Mouse (Mus musculus) heart, adult 9 months (tissue): ENCODE measurements around the gene Zfp697.
"Not testable (repeated sequence)": the region's sequence is repeated elsewhere in the genome, so short reads cannot be mapped to it uniquely, and the experiment has no call there.

Source experiments
- DNase-seq, 2 experiments: peaks; one replicate each; pipeline ENCODE4 v3.0.0; 2022; ENCODE audit warnings: low spot score in 2 of 2

Gene Zfp697

GRCm38 (mm10) chr3:98497401-98497800 is 115.1 kb downstream of the Zfp697 start:
- DNase-seq = not testable (repeated sequence)

- not testable (repeated sequence) for DNase-seq
Observed at GRCm38 (mm10) chr3:98507229-98507628, 125.0 kb downstream of the Zfp697 start.

GRCm38 (mm10) chr3:98510414-98510813 is 128.2 kb downstream of the Zfp697 start, which contains the start of gene Hsd3b4:
Hsd3b4 (minus strand) TSS chr3:98510514.
- not testable (repeated sequence) for DNase-seq

- not testable (repeated sequence) for DNase-seq
Observed at GRCm38 (mm10) chr3:98522779-98523178, 140.5 kb downstream of the Zfp697 start.

- not testable (repeated sequence) for DNase-seq
Observed at GRCm38 (mm10) chr3:98524552-98524951, 142.3 kb downstream of the Zfp697 start.

- not testable (repeated sequence) for DNase-seq
Observed at GRCm38 (mm10) chr3:98524978-98525377, 142.7 kb downstream of the Zfp697 start.

GRCm38 (mm10) chr3:98547641-98548040 is 165.4 kb downstream of the Zfp697 start:
- not testable (repeated sequence) for DNase-seq

GRCm38 (mm10) chr3:98548495-98548894 is 166.2 kb downstream of the Zfp697 start:
- not testable (repeated sequence) for DNase-seq

GRCm38 (mm10) chr3:98550215-98550614 is 168.0 kb downstream of the Zfp697 start:
- not testable (repeated sequence) for DNase-seq

- not testable (repeated sequence) for DNase-seq
Observed at GRCm38 (mm10) chr3:98550832-98551231, 168.6 kb downstream of the Zfp697 start.

GRCm38 (mm10) chr3:98560711-98561110 is 178.4 kb downstream of the Zfp697 start:
- DNase-seq = not testable (repeated sequence)

GRCm38 (mm10) chr3:98563831-98564230 is 181.6 kb downstream of the Zfp697 start:
- not testable (repeated sequence) for DNase-seq

- not testable (repeated sequence) for DNase-seq
Observed at GRCm38 (mm10) chr3:98564894-98565293, 182.6 kb downstream of the Zfp697 start.

GRCm38 (mm10) chr3:98567717-98568116 is 185.5 kb downstream of the Zfp697 start:
- not testable (repeated sequence) for DNase-seq

- DNase-seq = not testable (repeated sequence)
Observed at GRCm38 (mm10) chr3:98581024-98581423, 198.8 kb downstream of the Zfp697 start.

- not testable (repeated sequence) for DNase-seq
Observed at GRCm38 (mm10) chr3:98582202-98582601, 199.9 kb downstream of the Zfp697 start.

- not testable (repeated sequence) for DNase-seq
Observed at GRCm38 (mm10) chr3:98582622-98583021, 200.4 kb downstream of the Zfp697 start.

- DNase-seq = no peak
Observed at GRCm38 (mm10) chr3:98587721-98588120, 205.5 kb downstream of the Zfp697 start.

- no peak for DNase-seq
Observed at GRCm38 (mm10) chr3:98588707-98589106, 206.4 kb downstream of the Zfp697 start, which contains the start of gene Gm10681. Gm10681 (minus strand) TSS chr3:98588807.

GRCm38 (mm10) chr3:98613540-98613939 is 231.3 kb downstream of the Zfp697 start:
- not testable (repeated sequence) for DNase-seq

- DNase-seq = no peak
Observed at GRCm38 (mm10) chr3:98613963-98614362, 231.7 kb downstream of the Zfp697 start.

GRCm38 (mm10) chr3:98614406-98614927 is 232.2 kb downstream of the Zfp697 start:
- not testable (repeated sequence) for DNase-seq

- not testable (repeated sequence) for DNase-seq
Observed at GRCm38 (mm10) chr3:98616244-98616643, 234.0 kb downstream of the Zfp697 start.

- not testable (repeated sequence) for DNase-seq
Observed at GRCm38 (mm10) chr3:98616786-98617185, 234.5 kb downstream of the Zfp697 start.
